Mouse (Mus musculus): ENCODE measurements around the gene Prss35.

Prss35 gene

DNA sequence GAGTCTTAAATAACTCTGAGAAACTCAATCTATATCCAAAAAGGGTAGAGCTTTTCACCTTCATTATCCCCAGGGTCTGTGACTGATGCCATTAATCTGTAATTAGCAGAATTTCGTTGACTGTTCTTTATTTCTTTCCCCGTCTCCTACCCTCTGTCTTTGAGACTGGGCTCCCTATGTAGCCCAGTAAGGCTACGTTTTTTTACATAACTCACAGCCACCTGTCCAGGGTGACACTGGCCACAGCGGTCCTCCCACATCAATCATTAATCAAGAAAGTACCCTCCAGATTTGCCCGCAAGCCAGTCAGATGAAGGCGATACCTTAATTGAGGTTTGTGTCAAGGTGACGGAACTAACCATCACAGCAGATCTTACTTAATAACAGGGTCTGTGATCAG, 55.6 kb downstream of the Prss35 start:
- DNase-seq (ENCODE audit: low spot score) = no peak

- no peak for DNase-seq (ENCODE audit: low spot score)
These were observed 57.2 kb downstream of the Prss35 start for GRCm38 (mm10) chr9:86800600-86801163.
